Mouse (Mus musculus) intestine, postnatal 0 days (tissue): Measurements from ENCODE around the gene Fbxo10. TPM values are rescaled to one million over a fixed set of nuclear protein-coding genes. Genes with fewer than 3 reads are reported as not detected.
A peak's percentile ranks its signal among the peaks of the same experiment; 100 is the strongest.

Source experiments
- ATAC-seq: fragments of 200-750 bp; cut with Nextera tagmentation; 2 replicates; pipeline ENCODE4 v1.8.0; 2017; ENCODE audit warnings: mild to moderate bottlenecking, moderate TSS enrichment, moderate library complexity
- H3K27ac ChIP-seq: fragments of 300-500 bp; sonication (generic); 2 replicates; pipeline ENCODE4 v1.5.1; 2014; ENCODE audit warnings: mild to moderate bottlenecking, low read depth, low read length, moderate library complexity
- H3K27me3 ChIP-seq: fragments of 300-500 bp; sonication (generic); replicated peaks from 2 replicates; pipeline ENCODE4 v1.6.1; 2014; ENCODE audit warnings: low read length, mixed read lengths; ENCODE audit not compliant: control insufficient read depth, insufficient read depth
- H3K36me3 ChIP-seq: fragments of 300-500 bp; sonication (generic); 2 replicates; pipeline ENCODE4 v1.6.1; 2014; ENCODE audit warnings: mild to moderate bottlenecking, moderate library complexity; ENCODE audit not compliant: control insufficient read depth, insufficient read depth
- H3K4me1 ChIP-seq: fragments of 300-500 bp; sonication (generic); replicated peaks from 2 replicates; pipeline ENCODE4 v1.6.1; 2014; ENCODE audit warnings: antibody characterized with exemption, low read length, mixed read lengths; ENCODE audit not compliant: control insufficient read depth, insufficient read depth
- H3K4me2 ChIP-seq: fragments of 300-500 bp; sonication (generic); replicated peaks from 2 replicates; pipeline ENCODE4 v1.6.1; 2014; ENCODE audit warnings: low read depth, mild to moderate bottlenecking, moderate library complexity
- H3K4me3 ChIP-seq: fragments of 300-500 bp; sonication (generic); 2 replicates; pipeline ENCODE4 v1.5.1; 2014; ENCODE audit warnings: low read depth, low read length
- H3K9ac ChIP-seq: fragments of 300-500 bp; sonication (generic); 2 replicates; pipeline ENCODE4 v1.6.1; 2014; ENCODE audit warnings: mild to moderate bottlenecking, low read depth, low read length
- H3K9me3 ChIP-seq: fragments of 300-500 bp; sonication (generic); 2 replicates; pipeline ENCODE4 v1.6.1; 2016; ENCODE audit warnings: mixed run types; ENCODE audit not compliant: control insufficient read depth
- CTCF ChIP-seq: sonication (generic); IDR thresholded peaks from 2 replicates; pipeline ENCODE4 v1.5.1; 2016; ENCODE audit warnings: low read depth, mild to moderate bottlenecking, control low read depth, antibody characterized with exemption, moderate library complexity
- WGBS: fragments of 180-500 bp; shearing (Covaris S2); extraction: QIAGEN DNeasy Blood & Tissue Kit; methylation state at CpG from one replicate; pipeline ENCODE4 v1.1.7; 2014; 5-methylcytosine and 5-hydroxymethylcytosine counted together
- polyA plus RNA-seq: library from polyadenylated mRNA; unstranded; fragments of >200 nt; fragmentation: Nextera tagmentation; extraction: Ambion mirVana; gene quantifications from 2 replicates; pipeline ENCODE4 v1.2.1, GENCODE M21; 2015

Gene Fbxo10
- polyA plus RNA-seq, 1 experiment from 2014 or later: 2.6 TPM

- Histone ChIP-seq H3K27me3 (no peaks in the 10 kb centered on the region), H3K4me3 (no peak overlapping the region), H3K36me3 (peaks cover 30% of the 10 kb centered on the region; the same call in 1 of the 2 replicates), H3K9ac (no peak overlapping the region), H3K27ac (no peak overlapping the region), H3K9me3 (no peaks in the 10 kb centered on the region), H3K4me2 (no peak overlapping the region), H3K4me1 (no peaks in the 10 kb centered on the region)
- TF ChIP-seq CTCF: no peak
- 98% methylated on average over 4 of the region's 4 CpGs for WGBS
- ATAC-seq: no peak
Measured at GRCm38 (mm10) chr4:45026459-45026858, 57.9 kb downstream of the Fbxo10 start.

- no peak for TF ChIP-seq CTCF
- H3K4me1 ChIP-seq: no peaks in the 10 kb centered on the region
- H3K4me3 ChIP-seq: peak overlapping the region; percentile 59
- H3K36me3 ChIP-seq: no peaks in the 10 kb centered on the region
- H3K9ac ChIP-seq: peak overlapping the region; percentile 53
- under 1% methylated on average over 14 of the region's 14 CpGs for WGBS
- H3K27ac ChIP-seq: no peak overlapping the region
- no peak for ATAC-seq
- H3K4me2 ChIP-seq: peak overlapping the region; percentile 96
- H3K27me3 ChIP-seq: no peaks in the 10 kb centered on the region
- no peaks in the 10 kb centered on the region for H3K9me3 ChIP-seq
Measured at GRCm38 (mm10) chr4:45019009-45019408, 65.4 kb downstream of the Fbxo10 start.

GRCm38 (mm10) chr4:45018452-45018980, 65.9 kb downstream of the Fbxo10 start, which contains the start of gene Polr1e:
Polr1e (plus strand) TSS chr4:45018583.
- peak within 1 kb of the TSS; percentile 59 for H3K4me3 ChIP-seq
- peak within 1 kb of the TSS; percentile 96 for H3K4me2 ChIP-seq
- peak; percentile 76 for ATAC-seq
- no peaks in the 10 kb centered on the region for H3K27me3 ChIP-seq
- H3K9me3 ChIP-seq: no peaks in the 10 kb centered on the region
- peak within 1 kb of the TSS; percentile 53 for H3K9ac ChIP-seq
- H3K27ac ChIP-seq: no peak within 1 kb of the TSS
- 0 out of 2 replicates have a peak, but pooled peaks have one; percentile 8 for TF ChIP-seq CTCF
- H3K4me1 ChIP-seq: no peaks in the 10 kb centered on the region
- WGBS: under 1% methylated on average over 29 of the region's 29 CpGs
- no peaks in the 10 kb centered on the region for H3K36me3 ChIP-seq

GRCm38 (mm10) chr4:45015615-45016014, 68.8 kb downstream of the Fbxo10 start:
- H3K27me3 ChIP-seq: no peaks in the 10 kb centered on the region
- no peaks in the 10 kb centered on the region for H3K4me1 ChIP-seq
- H3K9ac ChIP-seq: no peak overlapping the region
- H3K27ac ChIP-seq: no peak overlapping the region
- H3K4me2 ChIP-seq: no peak overlapping the region
- no peak overlapping the region for H3K4me3 ChIP-seq
- ATAC-seq: no peak
- 16% methylated on average over 3 of the region's 3 CpGs for WGBS
- H3K36me3 ChIP-seq: no peaks in the 10 kb centered on the region
- no peaks in the 10 kb centered on the region for H3K9me3 ChIP-seq
- TF ChIP-seq CTCF: peak; percentile 80

GRCm38 (mm10) chr4:45013537-45013936, 70.9 kb downstream of the Fbxo10 start:
- Histone ChIP-seq H3K4me1 (0 out of 2 replicates have a peak, but pooled peaks cover 5% of the 10 kb centered on the region), H3K9ac (peak overlapping the region; percentile 64), H3K27me3 (no peaks in the 10 kb centered on the region), H3K4me3 (peak overlapping the region; percentile 67), H3K4me2 (peak overlapping the region; percentile 74), H3K27ac (peak overlapping the region; percentile 89; the same call in 1 of the 2 replicates), H3K9me3 (no peaks in the 10 kb centered on the region), H3K36me3 (no peaks in the 10 kb centered on the region)
- WGBS: 0% methylated on average over 2 of the region's 2 CpGs
- ATAC-seq: no peak
- no peak for TF ChIP-seq CTCF

GRCm38 (mm10) chr4:45013031-45013431, 71.4 kb downstream of the Fbxo10 start:
- Histone ChIP-seq H3K4me2 (peak overlapping the region; percentile 74), H3K9ac (peak overlapping the region; percentile 64), H3K36me3 (no peaks in the 10 kb centered on the region), H3K9me3 (no peaks in the 10 kb centered on the region), H3K4me3 (peak overlapping the region; percentile 67), H3K4me1 (0 out of 2 replicates have a peak, but pooled peaks cover 5% of the 10 kb centered on the region), H3K27ac (peak overlapping the region; percentile 89), H3K27me3 (no peaks in the 10 kb centered on the region)
- WGBS: 1% methylated on average over 13 of the region's 13 CpGs
- TF ChIP-seq CTCF: no peak
- no peak for ATAC-seq
